Mouse (Mus musculus) urinary bladder, adult 2 months (tissue): Measurements from ENCODE around the gene Zfp993. TPM values are rescaled to one million over a fixed set of nuclear protein-coding genes. Genes with fewer than 3 reads are reported as not detected.
"Not testable (repeated sequence)": the region's sequence is repeated elsewhere in the genome, so short reads cannot be mapped to it uniquely, and the experiment has no call there.

ENCODE experiments used
- DNase-seq: peaks from one replicate; pipeline ENCODE4 v3.0.0; 2022; ENCODE audit warnings: low spot score
- polyA plus RNA-seq: library from polyadenylated mRNA; depleted of rRNA; stranded (reverse); fragments of >200 nt; gene quantifications from 2 replicates; pipeline ENCODE4 v1.2.3, GENCODE M21; 2012; rRNA removed

Zfp993 gene
- 5.9 and 6.2 TPM in 2 replicates for polyA plus RNA-seq

DNA sequence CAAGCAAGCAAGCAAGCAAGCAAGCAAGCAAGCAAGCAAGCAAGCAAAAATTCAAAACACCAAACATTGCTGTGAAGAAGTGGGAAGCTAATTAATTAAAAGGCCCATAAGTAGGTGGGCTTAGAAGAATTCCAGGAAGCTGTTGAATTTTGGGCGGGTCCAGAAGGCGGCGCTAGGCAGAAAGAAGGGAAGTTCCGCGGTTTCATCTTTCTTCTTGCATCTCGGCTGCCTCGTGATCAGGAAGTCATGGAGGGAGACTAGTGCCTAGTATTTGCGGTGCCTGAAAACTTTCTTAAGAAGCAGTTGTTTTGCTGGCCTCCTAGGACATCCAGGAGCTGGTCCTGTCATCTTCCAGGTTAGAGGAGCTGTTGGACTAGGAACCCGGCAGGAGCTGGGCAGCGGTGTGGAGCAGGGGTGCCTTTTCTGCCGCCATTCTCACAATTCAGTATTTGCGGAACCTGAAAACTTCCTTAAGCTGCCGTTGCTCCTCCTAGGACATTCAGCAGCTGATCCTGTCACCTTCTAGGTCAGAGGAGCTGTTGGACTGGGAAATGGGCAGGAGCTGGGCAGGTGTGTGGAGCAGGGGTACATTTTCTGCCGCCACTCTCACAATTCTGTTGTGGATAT lies at the start of gene Zfp993:
Gene Zfp993 (plus strand): TSS at position 188 of the 627 bp plus-strand sequence.
- DNase-seq = not testable (repeated sequence)

DNA sequence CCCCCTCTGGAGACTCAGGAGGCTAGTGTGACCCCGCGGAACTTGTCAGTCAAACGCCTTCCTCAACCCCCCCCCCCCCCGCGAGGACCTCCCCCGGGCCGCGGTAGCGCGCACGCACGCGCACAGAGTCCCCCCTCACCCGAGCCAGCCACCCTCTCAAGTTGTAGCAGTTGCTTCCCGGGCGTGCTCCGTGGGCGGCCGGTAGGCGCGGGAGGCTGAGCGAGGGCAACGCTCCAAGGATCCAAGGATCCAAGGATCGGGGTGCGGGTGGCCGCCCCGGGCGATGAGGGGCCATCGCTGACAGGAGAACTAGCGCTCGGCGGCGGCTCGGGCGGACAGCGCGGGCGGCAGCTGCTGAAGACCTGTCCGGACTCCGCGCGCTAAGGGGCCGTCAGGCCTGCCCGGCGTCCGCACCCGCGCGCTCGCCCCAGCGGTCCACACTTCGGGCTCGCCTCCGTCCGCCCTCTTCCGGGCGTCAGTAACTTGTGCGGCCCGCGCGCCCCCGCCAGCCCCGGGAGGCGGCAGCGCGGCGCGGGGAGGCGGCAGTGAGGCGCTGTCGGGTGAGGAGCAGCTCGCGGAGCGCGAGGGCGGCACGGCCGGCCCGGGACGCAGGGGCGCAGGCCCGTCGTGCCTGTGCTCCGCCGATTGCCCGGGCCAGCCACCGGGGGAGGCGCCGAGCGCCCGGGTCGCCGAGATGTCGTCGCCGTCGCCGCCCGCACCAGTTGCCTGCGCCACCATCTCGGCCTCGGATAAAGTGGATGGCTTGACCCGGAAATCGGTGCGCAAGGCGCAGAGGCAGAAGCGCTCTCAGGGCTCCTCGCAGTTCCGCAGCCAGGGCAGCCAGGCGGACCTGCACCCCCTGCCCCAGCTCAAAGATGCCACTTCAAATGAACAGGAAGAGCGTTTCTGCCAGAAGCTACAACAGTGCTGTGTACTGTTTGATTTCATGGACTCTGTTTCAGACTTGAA lies 30.6 kb upstream of the Zfp993 start:
- not testable (repeated sequence) for DNase-seq

DNA sequence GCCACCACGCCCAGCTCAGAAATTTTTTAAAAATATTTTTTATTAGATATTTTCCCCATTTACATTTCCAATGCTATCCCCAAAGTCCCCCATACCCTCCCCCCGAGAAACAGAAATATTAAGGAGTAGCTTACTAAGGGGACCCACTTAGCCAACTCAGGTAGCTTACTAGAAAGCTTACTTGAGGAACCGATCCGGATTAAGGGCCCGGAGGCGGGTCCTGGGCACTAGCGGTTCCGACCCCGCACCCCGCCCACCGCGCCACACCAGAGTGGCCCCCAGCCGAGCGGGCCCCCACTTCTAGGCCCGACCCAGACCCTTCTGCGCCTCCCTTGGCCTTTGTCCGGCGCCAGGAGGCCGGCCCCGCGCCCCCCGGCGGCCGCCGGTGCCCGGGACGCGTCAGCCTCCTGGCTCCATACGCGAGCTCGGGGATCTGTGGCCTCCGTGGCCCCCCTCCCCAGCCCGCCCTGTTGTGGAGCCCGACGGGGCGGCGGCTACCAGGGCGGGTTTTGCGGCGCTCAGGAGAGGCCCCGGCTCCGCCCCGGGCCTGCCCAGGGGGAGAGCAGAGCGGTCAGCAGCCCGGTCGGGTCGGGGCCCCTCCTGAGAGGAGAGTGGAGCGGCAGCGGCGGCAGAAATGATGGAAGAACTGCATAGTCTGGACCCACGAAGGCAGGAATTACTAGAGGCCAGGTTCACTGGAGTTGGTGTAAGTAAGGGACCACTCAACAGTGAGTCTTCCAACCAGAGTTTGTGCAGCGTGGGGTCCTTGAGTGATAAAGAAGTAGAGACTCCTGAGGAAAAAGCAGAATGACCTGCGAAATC lies 7.0 kb upstream of the Zfp993 start:
- DNase-seq = not testable (repeated sequence)

DNA sequence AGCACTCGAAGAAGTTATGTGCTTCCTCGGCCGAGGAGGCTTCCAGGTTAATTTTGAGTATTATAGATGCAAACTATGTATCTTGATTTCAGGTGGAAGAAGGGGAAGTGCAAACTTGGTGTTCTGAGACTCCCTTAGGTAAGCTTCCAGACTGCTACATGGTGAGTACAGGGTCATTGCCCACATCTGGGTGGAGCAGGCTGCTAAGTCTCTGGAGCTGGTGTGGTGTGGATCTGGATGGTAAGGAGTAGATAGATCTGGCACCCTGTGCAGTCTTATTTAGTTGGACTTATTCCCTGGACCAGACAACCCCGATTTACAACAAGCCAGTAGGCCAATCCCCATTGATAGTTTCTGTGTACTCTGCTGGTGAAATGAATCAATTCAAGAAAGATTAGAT lies 33.6 kb downstream of the Zfp993 start:
- DNase-seq = not testable (repeated sequence)

DNA sequence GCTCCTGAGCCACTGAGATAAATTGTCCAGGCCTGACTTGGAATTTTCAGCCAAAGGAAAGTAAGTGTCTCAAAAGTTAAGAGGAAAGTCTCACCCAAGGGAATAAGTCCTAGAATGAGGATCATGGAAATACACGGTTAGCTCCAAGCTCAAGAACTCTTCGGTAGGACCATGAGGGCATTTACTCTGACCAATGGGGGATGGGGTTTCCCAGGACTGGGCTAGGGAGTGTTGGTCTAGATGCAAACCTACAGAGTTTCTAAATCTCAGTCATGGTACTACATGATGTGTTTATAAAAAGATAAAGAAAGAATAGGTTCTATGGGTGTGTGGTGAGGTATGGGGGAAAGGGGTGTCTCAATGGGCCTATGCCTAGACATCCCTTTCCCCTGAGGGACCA lies 38.9 kb downstream of the Zfp993 start:
- not testable (repeated sequence) for DNase-seq

DNA sequence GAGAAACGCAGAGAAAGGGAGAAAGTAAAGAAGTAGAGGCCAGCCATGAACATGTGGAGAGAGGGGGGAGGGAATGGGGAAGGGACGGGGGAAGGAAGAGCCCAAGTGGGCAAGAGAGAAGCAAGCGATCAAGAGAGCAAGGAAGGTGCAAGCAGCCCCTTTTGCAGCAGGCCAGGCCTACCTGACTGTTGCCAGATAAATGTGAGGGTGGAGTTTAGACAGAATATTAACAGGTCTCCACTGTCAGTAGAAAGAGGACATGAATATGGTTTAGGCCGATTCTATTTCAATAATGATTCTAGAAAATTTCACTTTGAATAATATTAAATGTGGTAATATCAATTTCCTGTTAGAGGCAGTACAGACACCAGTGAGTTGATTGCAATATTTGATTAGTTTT lies 39.4 kb downstream of the Zfp993 start:
- not testable (repeated sequence) for DNase-seq

DNA sequence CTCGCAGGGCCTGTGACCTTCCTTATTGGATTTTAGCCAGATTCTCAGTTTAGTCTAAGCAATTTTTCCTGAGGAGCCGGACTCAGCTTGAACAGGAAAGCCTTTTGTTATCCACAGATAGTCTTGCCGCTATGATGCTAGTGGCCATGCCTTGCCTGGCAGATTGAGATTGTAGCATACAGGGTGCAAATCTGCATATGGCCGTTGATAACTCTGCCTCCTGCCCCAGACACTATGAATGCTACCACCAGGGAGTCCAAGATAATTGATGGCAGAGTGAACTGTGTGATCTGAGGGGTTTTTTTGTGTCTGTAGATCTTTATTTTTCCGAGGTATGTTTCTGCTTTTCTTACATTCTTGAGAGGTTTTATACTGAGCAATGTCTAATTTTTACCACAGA lies 39.9 kb downstream of the Zfp993 start:
- DNase-seq = not testable (repeated sequence)

Other genes with a start within 250 kb of the Zfp993 start
- gene Zfp992, start 161.9 kb upstream of the Zfp993 start, polyA plus RNA-seq = 3.6 and 4.0 TPM in 2 replicates
- 0.09 and 0.17 TPM in 2 replicates for gene Zfp981, start 108.9 kb upstream of the Zfp993 start, polyA plus RNA-seq